Mouse (Mus musculus) midbrain, embryonic 14.5 days (tissue): ENCODE results near the gene Nell2. TPM values are rescaled to one million over a fixed set of nuclear protein-coding genes. Genes with fewer than 3 reads are reported as not detected.

ENCODE experiments used
- ATAC-seq: fragments of 200-750 bp; cut with Nextera tagmentation; 2 replicates; pipeline ENCODE4 v1.8.0; 2017; ENCODE audit warnings: moderate number of reproducible peaks, moderate library complexity; ENCODE audit not compliant: low FRiP score, low TSS enrichment
- DNase-seq: peaks from one replicate; pipeline ENCODE4 v3.0.0-alpha.2; 2015
- H3K27ac ChIP-seq: fragments of 300-500 bp; sonication (generic); replicated peaks from 2 replicates; pipeline ENCODE4 v1.5.1; 2014; ENCODE audit warnings: mild to moderate bottlenecking, low read depth, low read length, moderate library complexity
- H3K27me3 ChIP-seq: fragments of 300-500 bp; sonication (generic); 2 replicates; pipeline ENCODE4 v1.6.1; 2014; ENCODE audit warnings: low read length, control low read depth, mixed read lengths; ENCODE audit not compliant: control insufficient read depth, insufficient read depth
- H3K36me3 ChIP-seq: fragments of 300-500 bp; sonication (generic); 2 replicates; pipeline ENCODE4 v1.6.1; 2014; ENCODE audit warnings: low read length, control low read depth; ENCODE audit not compliant: control insufficient read depth, insufficient read depth
- H3K4me1 ChIP-seq: fragments of 300-500 bp; sonication (generic); 2 replicates; pipeline ENCODE4 v1.6.1; 2014; ENCODE audit warnings: mild to moderate bottlenecking, antibody characterized with exemption, low read length, control low read depth; ENCODE audit not compliant: control insufficient read depth, insufficient read depth
- H3K4me2 ChIP-seq: fragments of 300-500 bp; sonication (generic); 2 replicates; pipeline ENCODE4 v1.6.1; 2014; ENCODE audit warnings: mild to moderate bottlenecking, low read length, moderate library complexity
- H3K4me3 ChIP-seq: fragments of 300-500 bp; sonication (generic); replicated peaks from 2 replicates; pipeline ENCODE4 v1.5.1; 2014; ENCODE audit warnings: low read depth, low read length
- H3K9ac ChIP-seq: fragments of 300-500 bp; sonication (generic); replicated peaks from 2 replicates; pipeline ENCODE4 v1.6.1; 2014; ENCODE audit warnings: mild to moderate bottlenecking, low read length, moderate library complexity
- H3K9me3 ChIP-seq: fragments of 300-500 bp; sonication (generic); 2 replicates; pipeline ENCODE4 v1.6.1; 2016; ENCODE audit warnings: low read length, control low read depth, mixed read lengths; ENCODE audit not compliant: control insufficient read depth
- WGBS: fragments of 180-500 bp; shearing (Covaris S2); extraction: QIAGEN DNeasy Blood & Tissue Kit; methylation state at CpG from one replicate; pipeline ENCODE4 v1.1.7; 2014; 5-methylcytosine and 5-hydroxymethylcytosine counted together
- polyA plus RNA-seq: library from polyadenylated mRNA; unstranded; fragments of >200 nt; fragmentation: Nextera tagmentation; extraction: Ambion mirVana; gene quantifications from 2 replicates; pipeline ENCODE4 v1.2.1, GENCODE M21; 2014

Gene Nell2
- polyA plus RNA-seq, 1 experiment from 2014 or later = 170 TPM

GRCm38 (mm10) chr15:95313286-95313685 is 215.1 kb downstream of the Nell2 start:
- Histone ChIP-seq H3K27me3 (no peaks in the 10 kb centered on the region), H3K9me3 (no peaks in the 10 kb centered on the region), H3K9ac (no peak overlapping the region), H3K4me3 (no peak overlapping the region), H3K27ac (no peak overlapping the region), H3K4me1 (peaks cover 17% of the 10 kb centered on the region), H3K4me2 (no peak overlapping the region), H3K36me3 (no peaks in the 10 kb centered on the region)
- ATAC-seq = no peak
- DNase-seq = peak; percentile 46
- WGBS = 56% methylated on average over 5 of the region's 5 CpGs

GRCm38 (mm10) chr15:95304102-95304501 is 224.3 kb downstream of the Nell2 start:
- H3K4me1 ChIP-seq = no peaks in the 10 kb centered on the region
- 61% methylated on average over 8 of the region's 8 CpGs for WGBS
- ATAC-seq (no peak), DNase-seq (no peak)
- H3K9me3 ChIP-seq = no peaks in the 10 kb centered on the region
- no peaks in the 10 kb centered on the region for H3K36me3 ChIP-seq
- H3K4me3 ChIP-seq = no peak overlapping the region
- no peaks in the 10 kb centered on the region for H3K27me3 ChIP-seq
- no peak overlapping the region for H3K27ac ChIP-seq
- H3K9ac ChIP-seq = no peak overlapping the region
- no peak overlapping the region for H3K4me2 ChIP-seq

- Histone ChIP-seq H3K9me3 (no peaks in the 10 kb centered on the region), H3K4me3 (no peak overlapping the region), H3K9ac (no peak overlapping the region), H3K4me2 (no peak overlapping the region), H3K27me3 (no peaks in the 10 kb centered on the region), H3K4me1 (no peaks in the 10 kb centered on the region), H3K27ac (no peak overlapping the region), H3K36me3 (no peaks in the 10 kb centered on the region; the same call in 1 of the 2 replicates)
- DNase-seq (no peak), ATAC-seq (no peak)
- 84% methylated on average over 10 of the region's 10 CpGs for WGBS
Measured at GRCm38 (mm10) chr15:95296561-95296960, 231.8 kb downstream of the Nell2 start.

GRCm38 (mm10) chr15:95289047-95289446 is 239.3 kb downstream of the Nell2 start:
- H3K36me3 ChIP-seq = no peaks in the 10 kb centered on the region
- H3K4me3 ChIP-seq = no peak overlapping the region
- no peaks in the 10 kb centered on the region for H3K27me3 ChIP-seq
- ATAC-seq = no peak
- 44% methylated on average over 10 of the region's 10 CpGs for WGBS
- no peaks in the 10 kb centered on the region for H3K9me3 ChIP-seq
- no peak overlapping the region for H3K9ac ChIP-seq
- H3K27ac ChIP-seq = no peak overlapping the region
- DNase-seq = no peak
- H3K4me1 ChIP-seq = peaks cover 8% of the 10 kb centered on the region; the same call in 1 of the 2 replicates
- no peak overlapping the region for H3K4me2 ChIP-seq

GRCm38 (mm10) chr15:95285199-95285598 is 243.2 kb downstream of the Nell2 start:
- peak; percentile 54 for DNase-seq

GRCm38 (mm10) chr15:95280986-95281385 is 247.4 kb downstream of the Nell2 start:
- no peak overlapping the region for H3K4me2 ChIP-seq
- H3K9me3 ChIP-seq = no peaks in the 10 kb centered on the region
- H3K4me3 ChIP-seq = no peak overlapping the region
- no peak overlapping the region for H3K9ac ChIP-seq
- no peak overlapping the region for H3K27ac ChIP-seq
- H3K27me3 ChIP-seq = no peaks in the 10 kb centered on the region
- ATAC-seq = no peak
- 83% methylated on average over 2 of the region's 2 CpGs for WGBS
- 0 out of 2 replicates have a peak, but pooled peaks cover 5% of the 10 kb centered on the region for H3K4me1 ChIP-seq
- no peaks in the 10 kb centered on the region for H3K36me3 ChIP-seq
- no peak for DNase-seq

More at GRCm38 (mm10) chr15:95285199-95285598, 243.2 kb downstream of the Nell2 start:
- H3K9me3 ChIP-seq = no peaks in the 10 kb centered on the region
- peaks cover 8% of the 10 kb centered on the region; the same call in 1 of the 2 replicates for H3K4me1 ChIP-seq
- H3K27me3 ChIP-seq = no peaks in the 10 kb centered on the region
- no peaks in the 10 kb centered on the region for H3K36me3 ChIP-seq
- 10% methylated on average over 6 of the region's 6 CpGs for WGBS
- no peak overlapping the region for H3K9ac ChIP-seq
- no peak overlapping the region for H3K27ac ChIP-seq
- no peak overlapping the region for H3K4me3 ChIP-seq
- ATAC-seq = no peak
- no peak overlapping the region for H3K4me2 ChIP-seq

- Histone ChIP-seq H3K9me3 (no peaks in the 10 kb centered on the region), H3K27ac (no peak overlapping the region), H3K9ac (no peak overlapping the region), H3K27me3 (no peaks in the 10 kb centered on the region), H3K4me2 (no peak overlapping the region), H3K36me3 (no peaks in the 10 kb centered on the region), H3K4me3 (no peak overlapping the region), H3K4me1 (no peaks in the 10 kb centered on the region)
- ATAC-seq (no peak), DNase-seq (no peak)
- WGBS = 68% methylated on average over 4 of the region's 4 CpGs
Measured at GRCm38 (mm10) chr15:95278001-95278400, 250.4 kb downstream of the Nell2 start.

- no peak for DNase-seq
- Histone ChIP-seq H3K27ac (no peak overlapping the region), H3K4me1 (no peaks in the 10 kb centered on the region), H3K36me3 (no peaks in the 10 kb centered on the region), H3K4me3 (no peak overlapping the region), H3K9me3 (no peaks in the 10 kb centered on the region), H3K4me2 (no peak overlapping the region), H3K9ac (no peak overlapping the region), H3K27me3 (no peaks in the 10 kb centered on the region)
- no peak for ATAC-seq
- 97% methylated on average over 3 of the region's 3 CpGs for WGBS
Measured at GRCm38 (mm10) chr15:95276556-95276955, 251.8 kb downstream of the Nell2 start.

- no peak overlapping the region for H3K9ac ChIP-seq
- ATAC-seq = no peak
- no peaks in the 10 kb centered on the region for H3K9me3 ChIP-seq
- no peaks in the 10 kb centered on the region for H3K27me3 ChIP-seq
- no peaks in the 10 kb centered on the region for H3K4me1 ChIP-seq
- H3K36me3 ChIP-seq = no peaks in the 10 kb centered on the region
- no peak overlapping the region for H3K27ac ChIP-seq
- WGBS = 90% methylated on average over 5 of the region's 5 CpGs
- no peak overlapping the region for H3K4me2 ChIP-seq
- no peak overlapping the region for H3K4me3 ChIP-seq
- DNase-seq = no peak
Measured at GRCm38 (mm10) chr15:95275553-95275952, 252.8 kb downstream of the Nell2 start.
